Mouse (Mus musculus): ENCODE data around the gene Ctu2.

Ctu2 gene

GRCm38 (mm10) chr8:122445203-122445602, 30.7 kb upstream of the Ctu2 start:
- no peak for DNase-seq (ENCODE audit: low read depth, low spot score)

GRCm38 (mm10) chr8:122451161-122451703, 24.7 kb upstream of the Ctu2 start:
- DNase-seq (ENCODE audit: low read depth, low spot score), result no peak

GRCm38 (mm10) chr8:122452154-122452553, 23.8 kb upstream of the Ctu2 start:
- no peak for DNase-seq (ENCODE audit: low read depth, low spot score)

- no peak for DNase-seq (ENCODE audit: low read depth, low spot score)
These were observed 21.5 kb upstream of the Ctu2 start for GRCm38 (mm10) chr8:122454409-122454808.

- no peak for DNase-seq (ENCODE audit: low read depth, low spot score)
These were observed 18.8 kb upstream of the Ctu2 start for GRCm38 (mm10) chr8:122457171-122457570.

- DNase-seq (ENCODE audit: low read depth, low spot score), result no peak
These were observed 16.6 kb upstream of the Ctu2 start for GRCm38 (mm10) chr8:122459218-122459900.

- no peak for DNase-seq (ENCODE audit: low read depth, low spot score)
These were observed 16.0 kb upstream of the Ctu2 start for GRCm38 (mm10) chr8:122459990-122460389.

DNA sequence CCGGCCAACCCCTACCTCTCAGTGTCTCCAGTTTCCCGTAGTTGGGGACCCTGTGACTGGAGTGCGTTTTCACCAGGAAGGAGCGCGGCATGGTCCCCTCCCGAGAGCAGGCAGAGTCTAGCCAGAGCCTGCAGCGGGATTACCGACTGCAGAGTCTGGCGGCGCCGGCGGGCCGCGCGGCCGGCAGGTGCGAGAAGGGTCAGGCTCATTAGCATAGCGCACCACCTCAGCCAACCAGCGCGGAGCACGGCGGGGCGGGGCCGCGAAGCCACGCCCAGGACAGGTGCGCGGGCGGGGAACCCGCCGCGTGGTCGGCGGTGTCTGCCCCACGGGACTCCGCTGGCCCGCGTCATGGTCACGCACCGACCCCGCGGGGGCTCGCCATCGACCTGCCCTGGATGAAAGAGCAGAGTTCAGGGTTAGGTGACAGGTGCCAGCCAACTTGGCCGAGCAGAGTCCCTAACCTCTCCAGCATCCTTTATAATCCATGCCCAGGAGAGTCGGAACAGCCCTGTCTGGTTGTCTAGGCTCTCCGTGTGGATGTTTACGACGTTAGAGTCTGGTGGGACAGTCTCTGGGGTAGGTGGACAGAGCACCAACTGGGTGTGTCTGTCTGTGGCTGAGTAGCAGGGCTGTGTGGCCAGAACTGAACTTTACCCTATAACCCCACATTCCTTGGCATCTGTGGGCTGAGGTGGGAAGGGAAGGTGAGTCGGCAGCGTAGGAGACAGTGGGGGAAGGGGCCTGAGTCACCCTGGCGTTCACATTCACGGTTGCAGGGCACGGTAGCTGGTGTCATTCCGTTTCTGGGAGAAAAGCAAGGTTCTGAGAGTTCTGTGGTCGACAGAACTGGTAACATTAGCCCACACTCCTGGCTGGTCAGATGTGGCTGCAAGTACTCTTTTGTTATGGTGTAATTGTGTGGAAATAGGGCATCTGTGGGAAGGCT, 15.1 kb upstream of the Ctu2 start, which contains the start of gene Snai3:
Snai3 (minus strand) TSS at position 210 of the 949 bp plus-strand sequence.
- DNase-seq (ENCODE audit: low read depth, low spot score), result peak; percentile 43

DNA sequence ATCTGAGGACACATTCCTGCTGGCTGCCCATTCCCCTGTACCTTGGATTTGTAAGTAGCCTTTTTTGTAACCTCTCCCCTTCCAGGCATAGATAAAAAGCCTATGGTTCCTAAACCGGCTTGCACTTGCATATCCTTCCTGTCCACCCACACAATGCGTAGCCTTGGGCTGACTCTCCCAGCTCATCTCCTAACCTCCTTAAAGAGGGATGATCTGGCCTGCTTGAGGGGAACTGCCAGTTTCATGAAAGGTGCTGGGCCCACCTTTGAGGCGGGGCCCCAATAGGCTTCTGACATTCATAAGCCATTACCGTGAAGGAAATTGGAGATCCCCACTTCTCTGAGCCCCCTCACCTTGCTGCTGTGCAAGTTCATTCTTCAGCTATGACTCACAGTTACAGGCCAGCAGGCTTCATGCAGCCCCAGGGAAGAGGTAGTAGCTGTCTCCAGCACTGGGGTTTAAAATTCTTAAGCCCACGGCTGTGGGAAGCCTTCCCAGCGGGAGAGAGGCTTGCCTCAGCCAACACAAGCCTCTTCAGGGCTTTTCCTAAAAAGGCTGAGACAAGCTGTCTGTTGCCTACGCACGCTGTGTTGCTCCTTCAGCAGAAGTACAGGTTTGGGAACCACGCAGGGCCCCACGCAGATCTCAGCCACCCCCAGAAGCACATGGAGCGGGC, 14.3 kb upstream of the Ctu2 start:
- DNase-seq (ENCODE audit: low read depth, low spot score), result no peak

GRCm38 (mm10) chr8:122462510-122462909, 13.4 kb upstream of the Ctu2 start:
- DNase-seq (ENCODE audit: low read depth, low spot score), result no peak

GRCm38 (mm10) chr8:122463651-122464640, 12.0 kb upstream of the Ctu2 start:
- no peak for DNase-seq (ENCODE audit: low read depth, low spot score)

GRCm38 (mm10) chr8:122464985-122465384, 11.0 kb upstream of the Ctu2 start:
- no peak for DNase-seq (ENCODE audit: low read depth, low spot score)

DNA sequence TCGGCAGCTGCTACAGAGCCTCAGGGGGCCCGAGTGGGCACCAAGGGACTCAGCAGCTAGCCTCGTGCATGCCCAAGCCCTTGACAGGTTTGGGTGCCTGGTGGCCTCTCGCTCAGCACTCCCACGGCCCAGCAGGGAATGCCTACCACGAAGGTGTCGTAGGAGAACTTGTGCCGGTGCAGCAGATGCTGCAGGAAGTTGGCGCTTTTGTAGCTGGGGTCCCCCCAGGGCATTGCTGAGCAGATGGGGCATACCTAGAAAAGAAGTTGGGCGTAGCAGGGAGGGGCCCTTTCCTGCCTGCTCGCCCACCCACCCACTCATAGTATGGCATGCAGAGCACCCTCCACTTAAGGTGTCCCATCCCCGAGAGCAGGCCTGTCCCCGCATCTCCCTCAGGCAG, 8.1 kb upstream of the Ctu2 start:
- no peak for DNase-seq (ENCODE audit: low read depth, low spot score)

- DNase-seq (ENCODE audit: low read depth, low spot score), result no peak
These were observed 6.5 kb upstream of the Ctu2 start for GRCm38 (mm10) chr8:122469407-122469806.

GRCm38 (mm10) chr8:122469965-122470364, 6.0 kb upstream of the Ctu2 start:
- no peak for DNase-seq (ENCODE audit: low read depth, low spot score)

DNA sequence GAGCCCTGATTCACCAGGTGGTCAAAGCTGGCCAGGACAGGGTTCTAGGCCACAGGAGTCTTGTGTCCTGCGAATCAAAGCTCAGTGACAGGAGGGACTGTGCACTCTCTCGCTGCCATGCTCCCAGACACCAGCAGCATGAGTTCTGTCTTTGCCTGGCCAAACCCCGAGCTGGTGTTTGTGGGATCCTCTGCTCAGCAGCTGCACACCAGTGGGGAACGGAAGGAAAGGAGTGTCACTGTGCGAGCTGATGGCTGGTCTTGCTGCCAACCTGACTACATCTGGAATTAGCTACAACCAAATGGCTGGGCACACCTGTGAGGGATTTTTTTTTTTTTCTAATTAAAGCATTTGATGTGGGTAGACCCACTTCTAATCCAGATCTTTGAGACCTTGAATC, 5.3 kb upstream of the Ctu2 start:
- no peak for DNase-seq (ENCODE audit: low read depth, low spot score)

GRCm38 (mm10) chr8:122473911-122474421, 2.0 kb upstream of the Ctu2 start:
- DNase-seq (ENCODE audit: low read depth, low spot score), result no peak

GRCm38 (mm10) chr8:122474951-122475560, 887 bp upstream of the Ctu2 start:
- DNase-seq (ENCODE audit: low read depth, low spot score), result no peak

DNA sequence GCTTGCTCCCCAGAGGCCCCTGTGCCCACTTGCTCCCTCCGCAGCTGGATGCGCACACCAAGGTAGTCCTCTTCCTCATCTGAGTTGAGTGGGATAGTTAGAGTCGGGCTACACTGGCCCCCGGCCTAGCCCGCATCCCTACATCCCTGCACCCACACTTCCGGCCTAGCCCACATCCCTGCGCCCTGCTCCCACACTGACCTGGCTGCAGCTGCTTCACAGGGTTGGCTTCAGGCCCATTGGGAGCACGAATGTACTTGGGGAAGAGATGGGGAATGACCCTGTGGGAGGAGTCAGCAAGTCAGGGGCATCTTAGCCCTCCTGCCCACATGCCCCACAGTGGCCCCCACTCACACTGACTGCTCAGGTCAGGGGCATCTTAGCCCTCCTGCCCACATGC, 6.5 kb downstream of the Ctu2 start:
- DNase-seq (ENCODE audit: low read depth, low spot score), result no peak

- DNase-seq (ENCODE audit: low read depth, low spot score), result no peak
These were observed 7.9 kb downstream of the Ctu2 start for GRCm38 (mm10) chr8:122483877-122484276.
